Mouse (Mus musculus): ENCODE results near the gene Ttc21a. TPM values are rescaled to one million over a fixed set of nuclear protein-coding genes. Genes with fewer than 3 reads are reported as not detected.

The Ttc21a gene
- under 1 TPM; 0.09 to 0.43 (median 0.28) TPM for total RNA-seq (2022)

GRCm38 (mm10) chr9:119937005-119937773 is at the start of gene Ttc21a, which contains the start of gene Gorasp1:
Ttc21a (plus strand) TSS chr9:119937606.
Gorasp1 (minus strand) TSS chr9:119937565.
- DNase-seq, result peak; percentile 92

GRCm38 (mm10) chr9:119888843-119889246 is 48.6 kb upstream of the Ttc21a start:
- no peak for DNase-seq

- no peak for DNase-seq
These were observed 48.0 kb upstream of the Ttc21a start for GRCm38 (mm10) chr9:119889446-119889845.

GRCm38 (mm10) chr9:119890692-119891091 is 46.7 kb upstream of the Ttc21a start:
- no peak for DNase-seq

GRCm38 (mm10) chr9:119893881-119894280 is 43.5 kb upstream of the Ttc21a start:
- DNase-seq, result no peak

GRCm38 (mm10) chr9:119894339-119895009 is 42.9 kb upstream of the Ttc21a start, which contains the start of gene Wdr48:
Wdr48 (plus strand) TSS chr9:119894878.
- peak; percentile 97 for DNase-seq

GRCm38 (mm10) chr9:119895040-119895721 is 42.2 kb upstream of the Ttc21a start:
- peak; percentile 20 for DNase-seq

GRCm38 (mm10) chr9:119899446-119899845 is 38.0 kb upstream of the Ttc21a start:
- DNase-seq, result no peak

- no peak for DNase-seq
These were observed 34.8 kb upstream of the Ttc21a start for GRCm38 (mm10) chr9:119902410-119903151.

GRCm38 (mm10) chr9:119908708-119909107 is 28.7 kb upstream of the Ttc21a start:
- DNase-seq, result no peak

GRCm38 (mm10) chr9:119909931-119910330 is 27.5 kb upstream of the Ttc21a start:
- DNase-seq, result no peak

GRCm38 (mm10) chr9:119913087-119913838 is 24.1 kb upstream of the Ttc21a start:
- DNase-seq, result no peak

- DNase-seq, result no peak
These were observed 17.5 kb upstream of the Ttc21a start for GRCm38 (mm10) chr9:119919858-119920257.

- no peak for DNase-seq
These were observed 13.9 kb upstream of the Ttc21a start for GRCm38 (mm10) chr9:119923462-119923861.

GRCm38 (mm10) chr9:119925120-119925657 is 12.2 kb upstream of the Ttc21a start:
- no peak for DNase-seq

- no peak for DNase-seq
These were observed 11.7 kb upstream of the Ttc21a start for GRCm38 (mm10) chr9:119925729-119926128.

- no peak for DNase-seq
These were observed 10.9 kb upstream of the Ttc21a start for GRCm38 (mm10) chr9:119926497-119926896.

- DNase-seq, result no peak
These were observed 5.0 kb upstream of the Ttc21a start for GRCm38 (mm10) chr9:119932358-119932757.

- no peak for DNase-seq
These were observed 3.7 kb upstream of the Ttc21a start for GRCm38 (mm10) chr9:119933675-119934074.

- DNase-seq, result no peak
These were observed 1.1 kb downstream of the Ttc21a start for GRCm38 (mm10) chr9:119938496-119938895.

- DNase-seq, result no peak
These were observed 2.2 kb downstream of the Ttc21a start for GRCm38 (mm10) chr9:119939646-119940045.
